Mouse (Mus musculus) C2C12 (cell line): ENCODE measurements around the gene Xylt1. TPM values are rescaled to one million over a fixed set of nuclear protein-coding genes. Genes with fewer than 3 reads are reported as not detected.

ENCODE experiments used
- H3K27me3 ChIP-seq: one replicate; pipeline ENCODE4 v1.6.1; 2011; ENCODE audit not compliant: control insufficient read depth, insufficient read depth, insufficient read length
- H3K36me3 ChIP-seq: one replicate; pipeline ENCODE4 v1.6.1; 2011; ENCODE audit not compliant: control insufficient read depth, insufficient read depth
- H3K4me3 ChIP-seq: one replicate; pipeline ENCODE4 v1.5.1; 2011; ENCODE audit warnings: mild to moderate bottlenecking, control low read depth; ENCODE audit not compliant: poor library complexity, insufficient read depth, severe bottlenecking
- H3K79me2 ChIP-seq: one replicate; pipeline ENCODE4 v1.6.1; 2011; ENCODE audit not compliant: control insufficient read depth, insufficient read depth
- H3K79me3 ChIP-seq: one replicate; pipeline ENCODE4 v1.6.1; 2011; ENCODE audit warnings: low read depth, control low read depth
- H3ac ChIP-seq: one replicate; pipeline ENCODE3; 2011; ENCODE audit warnings: low read depth; ENCODE audit not compliant: control insufficient read depth, insufficient read length
- CEBPB ChIP-seq: IDR thresholded peaks from one replicate; pipeline ENCODE4 v1.6.1; 2011; ENCODE audit warnings: low read depth, mild to moderate bottlenecking, control low read depth, moderate library complexity
- CTCF ChIP-seq: IDR thresholded peaks from one replicate; pipeline ENCODE4 v1.5.1; 2011; ENCODE audit not compliant: control insufficient read depth, insufficient read depth, insufficient read length
- FOSL1 ChIP-seq: IDR thresholded peaks from one replicate; pipeline ENCODE4 v1.8.0; 2011; ENCODE audit warnings: mild to moderate bottlenecking, low read length; ENCODE audit not compliant: poor library complexity, insufficient read depth, severe bottlenecking
- MAX ChIP-seq: IDR thresholded peaks from one replicate; pipeline ENCODE4 v1.6.1; 2011; ENCODE audit warnings: mild to moderate bottlenecking, control low read depth
- MYOD1 ChIP-seq: IDR thresholded peaks from one replicate; pipeline ENCODE4 v1.6.1; 2011; ENCODE audit warnings: low read depth; ENCODE audit not compliant: control insufficient read depth, insufficient read length
- MYOG ChIP-seq: IDR thresholded peaks from one replicate; pipeline ENCODE4 v1.6.1; 2011; ENCODE audit not compliant: control insufficient read depth, insufficient read length; ENCODE audit errors: extremely low read depth
- USF1 ChIP-seq: IDR thresholded peaks from one replicate; pipeline ENCODE4 v1.6.1; 2011; ENCODE audit warnings: low read depth, mild to moderate bottlenecking, control low read depth, moderate library complexity
- polyA plus RNA-seq: library from polyadenylated mRNA; unstranded; fragments of >200 nt; fragmentation: generic; extraction: Trizol; gene quantifications from one replicate; pipeline ENCODE4 v1.2.1, GENCODE M21; 2012; ENCODE audit warnings: missing spikeins

The Xylt1 gene
- polyA plus RNA-seq, 1 experiment, result not detected

DNA sequence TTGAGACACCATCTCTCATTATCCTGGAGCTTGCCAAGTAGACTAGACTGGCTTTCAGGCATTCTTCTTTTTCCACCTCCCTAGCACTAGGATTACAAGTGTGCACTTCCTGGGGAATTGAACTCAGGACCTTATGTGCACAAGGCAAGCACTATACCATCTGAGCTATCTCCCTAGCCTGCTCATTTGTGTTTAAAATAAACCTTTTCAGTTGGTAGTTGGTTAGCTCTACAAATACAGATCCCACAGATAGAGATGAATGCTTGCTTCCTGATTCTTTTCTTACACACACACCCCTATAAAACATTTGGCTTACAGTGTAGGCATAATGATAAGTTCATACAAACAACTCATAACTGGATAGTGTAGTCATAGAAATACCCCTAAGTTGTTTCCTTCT, 206.0 kb downstream of the Xylt1 start:
- no peak overlapping the region for H3ac ChIP-seq
- no peaks in the 10 kb centered on the region for H3K27me3 ChIP-seq
- H3K4me3 ChIP-seq, result no peak overlapping the region
- TF ChIP-seq USF1 (no peak), MYOD1 (no peak)
- H3K79me3 ChIP-seq, result no peaks in the 10 kb centered on the region
- no peaks in the 10 kb centered on the region for H3K79me2 ChIP-seq
- no peaks in the 10 kb centered on the region for H3K36me3 ChIP-seq

DNA sequence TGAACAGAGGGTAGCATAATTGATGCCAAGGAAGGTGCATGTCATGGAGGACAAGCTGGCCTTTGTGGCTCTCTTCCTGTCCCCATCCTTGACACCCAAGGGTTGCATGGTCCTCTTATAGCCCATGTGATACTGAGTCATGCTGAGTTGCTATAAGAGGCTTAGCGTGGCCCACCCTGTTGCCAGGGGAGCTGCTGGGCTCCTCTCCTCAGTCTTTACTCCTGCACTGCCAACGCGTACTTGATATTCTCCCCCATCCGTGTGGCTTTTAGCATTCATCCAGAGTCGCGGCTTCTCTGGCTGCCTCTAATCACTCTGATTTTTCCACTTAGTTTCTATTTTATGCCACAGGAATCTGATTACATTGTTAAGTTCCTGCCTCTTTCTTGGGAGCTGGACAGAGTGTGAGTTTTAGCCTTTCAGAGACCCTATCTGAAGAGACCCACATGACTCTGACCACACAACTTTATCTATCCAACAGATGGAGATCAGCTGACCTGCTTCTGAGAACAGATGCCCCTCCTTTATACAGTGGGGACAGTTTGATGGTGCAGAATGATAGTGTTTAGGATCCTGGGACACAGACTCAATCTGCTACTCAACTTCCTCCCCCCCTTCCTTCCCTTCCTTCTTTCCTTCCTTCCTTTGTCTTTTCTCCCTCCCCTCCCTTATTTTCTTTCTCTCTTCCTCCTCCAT, 206.6 kb downstream of the Xylt1 start:
- H3K79me3 ChIP-seq, result no peaks in the 10 kb centered on the region

DNA sequence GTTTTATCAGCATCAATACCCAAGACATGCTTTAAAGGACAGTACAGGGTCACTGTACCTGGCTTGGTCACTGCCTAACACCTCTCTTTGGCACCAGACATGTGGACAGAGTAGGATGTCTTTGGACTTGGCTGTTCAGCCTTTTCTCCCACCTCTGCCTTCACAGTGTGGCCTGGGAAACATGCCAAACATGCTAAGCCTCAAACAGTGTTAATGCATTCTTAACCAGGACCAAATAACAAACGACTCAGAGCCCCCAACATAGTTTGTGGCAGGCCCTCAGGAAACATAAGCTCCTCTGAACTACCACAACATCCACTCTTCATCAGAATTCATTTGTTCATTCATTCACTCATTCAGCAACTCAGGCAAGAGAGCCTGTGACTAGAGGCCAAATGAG, 207.6 kb downstream of the Xylt1 start:
- TF ChIP-seq MAX (no peak), CTCF (no peak)
- H3K79me3 ChIP-seq, result no peaks in the 10 kb centered on the region
- H3ac ChIP-seq, result no peak overlapping the region

More for the DNA sequence above, 206.6 kb downstream of the Xylt1 start:
- H3ac ChIP-seq, result no peak overlapping the region
- no peaks in the 10 kb centered on the region for H3K79me2 ChIP-seq
- no peaks in the 10 kb centered on the region for H3K36me3 ChIP-seq
- no peak overlapping the region for H3K4me3 ChIP-seq
- TF ChIP-seq MYOD1, result no peak
- no peak for TF ChIP-seq FOSL1
- TF ChIP-seq CEBPB, result no peak
- TF ChIP-seq USF1, result no peak
- no peak for TF ChIP-seq MAX
- no peak for TF ChIP-seq CTCF
- no peak for TF ChIP-seq MYOG
- H3K27me3 ChIP-seq, result no peaks in the 10 kb centered on the region

DNA sequence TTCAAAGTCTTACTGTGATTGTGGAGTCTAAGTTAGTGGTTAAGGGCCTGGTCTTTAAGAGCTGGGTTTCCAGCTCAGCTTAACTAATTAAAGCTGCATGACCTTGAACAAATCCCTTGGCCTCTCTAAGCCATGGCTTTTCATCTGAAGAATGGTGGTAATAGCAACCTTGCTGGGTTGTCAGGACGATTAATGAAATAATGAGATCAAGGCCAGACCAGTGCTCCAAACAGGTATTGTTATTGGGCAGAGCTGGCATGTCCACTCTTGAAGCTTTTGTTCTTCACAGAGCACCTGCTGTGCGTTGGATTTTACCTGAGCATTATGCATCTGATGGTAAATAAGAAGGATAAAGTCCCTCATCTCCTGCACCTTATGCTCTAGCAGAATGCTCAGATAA, 208.6 kb downstream of the Xylt1 start:
- Histone ChIP-seq H3K79me3 (no peaks in the 10 kb centered on the region), H3K4me3 (no peak overlapping the region), H3ac (no peak overlapping the region), H3K27me3 (no peaks in the 10 kb centered on the region), H3K36me3 (no peaks in the 10 kb centered on the region), H3K79me2 (no peaks in the 10 kb centered on the region)
- no peak for TF ChIP-seq MYOD1
- no peak for TF ChIP-seq USF1
- TF ChIP-seq MAX, result no peak
- no peak for TF ChIP-seq FOSL1
- no peak for TF ChIP-seq MYOG
- no peak for TF ChIP-seq CTCF
- no peak for TF ChIP-seq CEBPB

More for the DNA sequence above, 207.6 kb downstream of the Xylt1 start:
- Histone ChIP-seq H3K4me3 (no peak overlapping the region), H3K36me3 (no peaks in the 10 kb centered on the region), H3K79me2 (no peaks in the 10 kb centered on the region), H3K27me3 (no peaks in the 10 kb centered on the region)

DNA sequence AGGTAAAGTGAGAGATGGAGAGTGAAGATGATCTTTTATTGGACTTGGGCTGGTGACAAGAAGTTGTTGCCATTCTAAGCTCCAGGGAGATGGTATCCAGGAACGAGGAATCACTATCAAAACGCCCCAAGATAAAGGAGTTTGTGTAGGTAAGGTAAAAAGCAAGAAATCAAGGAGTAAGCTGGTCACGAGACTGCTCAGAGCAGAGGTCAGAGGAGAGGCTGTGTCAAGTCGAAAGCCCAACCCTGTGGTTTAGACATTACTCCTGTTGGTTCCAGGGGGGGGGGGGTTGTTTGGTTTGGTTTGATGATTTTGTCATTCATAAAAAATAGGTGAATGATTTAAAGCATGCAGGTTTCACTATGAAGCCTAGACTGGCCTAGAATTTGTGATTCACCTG, 209.0 kb downstream of the Xylt1 start:
- Histone ChIP-seq H3K4me3 (no peak overlapping the region), H3ac (no peak overlapping the region), H3K27me3 (no peaks in the 10 kb centered on the region), H3K79me2 (no peaks in the 10 kb centered on the region), H3K79me3 (no peaks in the 10 kb centered on the region), H3K36me3 (no peaks in the 10 kb centered on the region)
- no peak for TF ChIP-seq MYOG
- TF ChIP-seq MAX, result no peak
- TF ChIP-seq MYOD1, result no peak
- TF ChIP-seq CTCF, result no peak
- TF ChIP-seq FOSL1, result no peak
- no peak for TF ChIP-seq CEBPB
- TF ChIP-seq USF1, result no peak

DNA sequence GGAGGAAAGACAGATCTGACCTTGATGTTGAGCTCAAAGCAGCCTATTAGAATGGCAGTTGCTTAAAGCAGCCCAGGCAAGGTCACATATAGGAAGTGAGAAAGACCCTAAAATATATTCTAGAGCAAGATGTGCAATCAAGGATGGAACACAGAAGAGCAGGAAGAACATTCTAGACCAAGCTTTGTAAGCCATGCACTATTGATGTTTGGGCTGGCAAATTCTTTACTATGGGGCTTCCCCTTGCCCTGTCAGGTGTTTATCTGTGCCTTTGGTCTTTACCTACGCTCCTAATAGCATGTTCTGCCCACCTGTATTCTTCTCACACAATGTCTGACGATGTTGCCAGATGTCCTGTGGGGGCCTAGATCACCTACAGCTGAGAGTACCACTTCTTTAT, 213.4 kb downstream of the Xylt1 start:
- no peaks in the 10 kb centered on the region for H3K27me3 ChIP-seq
- H3K79me2 ChIP-seq, result no peaks in the 10 kb centered on the region
- H3ac ChIP-seq, result no peak overlapping the region
- no peak for TF ChIP-seq CTCF
- TF ChIP-seq MYOD1, result no peak
- no peak for TF ChIP-seq USF1
- TF ChIP-seq CEBPB, result no peak
- no peak for TF ChIP-seq FOSL1
- no peak for TF ChIP-seq MAX
- no peak for TF ChIP-seq MYOG
- H3K4me3 ChIP-seq, result no peak overlapping the region
- H3K79me3 ChIP-seq, result no peaks in the 10 kb centered on the region
- no peaks in the 10 kb centered on the region for H3K36me3 ChIP-seq
